Comparison of ENCODE assay signal across 13 mouse cellular contexts in the genomic region with DNA sequence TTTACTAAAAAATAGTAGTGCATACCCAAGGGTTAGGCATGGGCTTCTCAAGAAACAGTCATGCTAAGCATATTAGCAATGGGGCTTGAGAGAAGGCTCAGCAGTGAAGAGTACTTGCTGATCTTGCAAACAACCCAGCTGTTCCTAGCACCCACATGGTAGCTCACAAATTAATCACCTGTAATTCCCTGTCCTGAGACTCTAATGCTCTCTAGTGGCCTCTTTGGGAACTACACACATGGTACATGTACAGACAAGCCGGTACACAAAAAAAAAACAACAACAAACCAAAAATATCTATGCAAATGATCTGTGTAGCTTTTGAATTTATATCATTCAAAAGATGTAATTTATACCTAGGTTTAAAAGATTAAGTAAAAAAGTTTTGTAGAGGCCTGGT. TPM values are rescaled to one million over a fixed set of nuclear protein-coding genes. Genes with fewer than 3 reads are reported as not detected.
DNase-seq lines count a peak whose midpoint lies in the region; ATAC-seq and TF ChIP-seq lines count a peak whose summit lies in the region.
"Had no signal": no experiment of that assay in that cellular context is flagged by ENCODE, and none has a peak within 500 bp of the region (broad histone marks: within the 10 kb centered on the region; RNA-seq: fewer than 3 reads in every experiment).

No protein-coding gene starts in this region.

- H3K27ac ChIP-seq in kidney, postnatal 0 days = no peak overlapping the region
- no peak overlapping the region for H3K27ac ChIP-seq in kidney, embryonic 15.5 days
- H3K27ac ChIP-seq: hindbrain, embryonic 14.5 days had no signal

- DNase-seq in CD4-positive, CD25-positive, alpha-beta regulatory T cell, adult 2 months (ENCODE audit: low read depth, low spot score) = peak; percentile 66
- no peak for DNase-seq in kidney, postnatal 0 days (ENCODE audit: low spot score)
- DNase-seq in CD4-positive helper T cell, adult 2 months (ENCODE audit: low read depth, low spot score) = peak; percentile 38
- peak; percentile 42 for DNase-seq in embryo, embryonic 10.5 days (ENCODE audit: low spot score)
- no peak for DNase-seq in ovary, postnatal 10 days (ENCODE audit: low spot score)
- no peak for DNase-seq in frontal cortex, postnatal 10 days (ENCODE audit: low spot score in 2 of 2)
- DNase-seq: cerebellum, adult 11 months; gastrocnemius, postnatal 14 days; midbrain, embryonic 14.5 days had no signal

- no peak for ATAC-seq in CD4-positive, CD25-positive, alpha-beta regulatory T cell, adult 4 months
- no peak for ATAC-seq in kidney, postnatal 0 days (replicated peaks; ENCODE audit: low FRiP score, low read depth)
- no peak for ATAC-seq in kidney, embryonic 15.5 days (replicated peaks; ENCODE audit: low FRiP score)

- H3K27me3 ChIP-seq in kidney, postnatal 0 days (ENCODE audit: insufficient read depth, low read length) = no peaks in the 10 kb centered on the region
- H3K27me3 ChIP-seq in kidney, embryonic 15.5 days = no peaks in the 10 kb centered on the region

- no peak overlapping the region for H3K4me3 ChIP-seq in kidney, postnatal 0 days (replicated peaks; ENCODE audit: low read depth, low read length)
- H3K4me3 ChIP-seq in kidney, embryonic 15.5 days (replicated peaks) = no peak overlapping the region
- H3K4me3 ChIP-seq: erythroblast, embryonic 14.5 days had no signal

- WGBS in kidney, postnatal 0 days = 73% methylated on average over 1 of the region's 1 CpGs
- WGBS in kidney, embryonic 15.5 days = 80% methylated on average over 1 of the region's 1 CpGs

- H3K9me3 ChIP-seq in kidney, postnatal 0 days (replicated peaks; ENCODE audit: low read length) = no peaks in the 10 kb centered on the region
- no peaks in the 10 kb centered on the region for H3K9me3 ChIP-seq in kidney, embryonic 15.5 days (replicated peaks)

- peak; percentile 54 for TF ChIP-seq CTCF in kidney, postnatal 0 days (IDR thresholded peaks at IDR 0.05; ENCODE audit: low read depth)

- H3K9ac ChIP-seq in kidney, postnatal 0 days (ENCODE audit: low read depth, low read length) = no peak overlapping the region
- H3K9ac ChIP-seq in kidney, embryonic 15.5 days = no peak overlapping the region
- H3K9ac ChIP-seq: hindbrain, embryonic 14.5 days had no signal

- no peak overlapping the region for H3K4me2 ChIP-seq in kidney, postnatal 0 days (ENCODE audit: low read length)
- no peak overlapping the region for H3K4me2 ChIP-seq in kidney, embryonic 15.5 days
- H3K4me2 ChIP-seq: hindbrain, embryonic 14.5 days had no signal

- H3K4me1 ChIP-seq in kidney, postnatal 0 days (replicated peaks; ENCODE audit: insufficient read depth, low read length) = no peaks in the 10 kb centered on the region
- H3K4me1 ChIP-seq in kidney, embryonic 15.5 days = no peaks in the 10 kb centered on the region

- H3K36me3 ChIP-seq in kidney, postnatal 0 days (ENCODE audit: insufficient read depth, low read length) = no peaks in the 10 kb centered on the region
- H3K36me3 ChIP-seq in kidney, embryonic 15.5 days = no peaks in the 10 kb centered on the region

RNA-seq across cellular contexts. Expression of a gene that starts 7.9 kb away (rescaled TPM):
- polyA plus RNA-seq in CD4-positive, CD25-positive, alpha-beta regulatory T cell, adult 4 months (2017; shearing (Covaris generic)) = not detected
- polyA plus RNA-seq in kidney, postnatal 0 days (2015; fragmentation: Nextera tagmentation; extraction: Ambion mirVana) = 0.05 TPM in 1 of 2 replicates, not detected in the other
- not detected in 2 replicates for polyA plus RNA-seq in kidney, embryonic 15.5 days (2015; fragmentation: Nextera tagmentation; extraction: Ambion mirVana)
- polyA plus RNA-seq: erythroblast, embryonic 14.5 days; hindbrain, embryonic 14.5 days; midbrain, embryonic 14.5 days had no signal

RNA-seq across cellular contexts. Expression of a gene that starts 19.5 kb away (rescaled TPM):
- under 1 TPM in 1 of 2 experiments, not detected in 1; 0.24 TPM for polyA plus RNA-seq in CD4-positive, CD25-positive, alpha-beta regulatory T cell, adult 4 months (2017; shearing (Covaris generic))
- polyA plus RNA-seq in kidney, postnatal 0 days (2015; fragmentation: Nextera tagmentation; extraction: Ambion mirVana) = 0.13 TPM in 1 of 2 replicates, not detected in the other
- polyA plus RNA-seq in kidney, embryonic 15.5 days (2015; fragmentation: Nextera tagmentation; extraction: Ambion mirVana) = 0.09 TPM in 1 of 2 replicates, not detected in the other
- polyA plus RNA-seq: erythroblast, embryonic 14.5 days; hindbrain, embryonic 14.5 days; midbrain, embryonic 14.5 days had no signal

RNA-seq across cellular contexts. Expression of a gene that starts 33.7 kb away (rescaled TPM):
- polyA plus RNA-seq in CD4-positive, CD25-positive, alpha-beta regulatory T cell, adult 4 months (2017; shearing (Covaris generic)) = not detected
- not detected in 2 replicates for polyA plus RNA-seq in kidney, postnatal 0 days (2015; fragmentation: Nextera tagmentation; extraction: Ambion mirVana)
- polyA plus RNA-seq in kidney, embryonic 15.5 days (2015; fragmentation: Nextera tagmentation; extraction: Ambion mirVana) = 0.09 TPM in 1 of 2 replicates, not detected in the other

RNA-seq across cellular contexts. Expression of a gene that starts 45.4 kb away (rescaled TPM):
- not detected for polyA plus RNA-seq in CD4-positive, CD25-positive, alpha-beta regulatory T cell, adult 4 months (2017; shearing (Covaris generic))
- polyA plus RNA-seq in kidney, postnatal 0 days (2015; fragmentation: Nextera tagmentation; extraction: Ambion mirVana) = 0.63 and 0.73 TPM in 2 replicates
- polyA plus RNA-seq in kidney, embryonic 15.5 days (2015; fragmentation: Nextera tagmentation; extraction: Ambion mirVana) = 0.34 TPM in 1 of 2 replicates, not detected in the other
- polyA plus RNA-seq: erythroblast, embryonic 14.5 days; hindbrain, embryonic 14.5 days; midbrain, embryonic 14.5 days had no signal

Comparison
In these comparisons a context has a peak if more than half of its experiments do, and no peak if none do; other contexts are left out.
1. DNase-seq: peak in CD4-positive, CD25-positive, alpha-beta regulatory T cell, adult 2 months (single experiment), CD4-positive helper T cell, adult 2 months (single experiment) and embryo, embryonic 10.5 days (single experiment); none in kidney, postnatal 0 days (single experiment), ovary, postnatal 10 days (single experiment) and frontal cortex, postnatal 10 days (0 of 2).